Mouse (Mus musculus) CD4-positive, CD25-positive, alpha-beta regulatory T cell, adult 9 weeks (primary cell): ENCODE results near the gene Harbi1. TPM values are rescaled to one million over a fixed set of nuclear protein-coding genes. Genes with fewer than 3 reads are reported as not detected.

Source experiments
- polyA plus RNA-seq: library from polyadenylated mRNA; unstranded; fragments of 100-300 nt; shearing (Covaris generic); gene quantifications from one replicate; pipeline ENCODE4 v1.2.1, GENCODE M21; 2017

The Harbi1 gene
- 18.4 TPM for polyA plus RNA-seq

DNA sequence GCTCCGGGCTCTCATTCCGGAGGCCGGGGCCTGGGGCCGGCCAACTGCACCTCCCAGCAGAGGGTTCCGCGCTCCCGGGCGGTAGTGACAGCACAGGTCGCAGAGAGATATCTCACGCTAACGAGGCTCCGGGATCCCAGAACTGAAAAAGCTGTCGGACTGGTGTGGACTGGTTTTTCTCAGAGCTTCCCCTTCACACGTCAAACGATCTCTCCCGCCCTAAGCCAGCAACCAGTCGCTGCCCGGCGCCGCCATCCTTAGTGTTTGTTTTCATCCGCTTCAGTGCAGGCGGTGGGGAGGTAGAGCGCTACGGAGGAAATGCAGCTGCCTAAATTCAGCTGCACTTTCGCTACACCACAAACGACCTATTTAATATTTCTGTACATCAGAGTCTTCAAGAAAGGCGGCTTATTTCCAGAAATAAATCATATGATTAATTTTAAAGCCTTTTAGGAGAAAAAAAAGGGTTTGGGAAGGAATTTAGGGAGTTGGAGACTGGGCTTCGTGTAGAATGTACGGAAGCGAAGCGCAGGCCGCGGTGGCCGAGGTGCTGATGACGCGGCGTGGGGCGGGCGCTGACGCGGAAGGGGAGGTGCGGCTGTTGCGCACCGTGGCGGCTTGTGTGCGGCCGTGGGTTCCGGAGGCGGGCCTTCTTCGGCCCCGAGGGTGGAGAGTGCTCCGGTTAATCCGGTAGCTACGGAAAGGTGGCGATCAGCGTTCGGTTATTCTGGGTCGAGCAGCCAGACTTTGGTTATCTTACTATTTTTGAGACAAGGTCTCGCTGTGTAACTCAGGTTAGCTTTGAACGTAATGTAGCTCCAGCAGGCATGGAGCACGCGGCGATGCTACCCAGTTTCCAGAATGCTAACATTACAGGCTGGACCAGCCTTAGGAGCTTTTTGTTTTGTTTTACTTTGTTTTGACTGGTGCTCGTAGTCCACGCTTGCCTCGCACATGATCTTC, at the start of gene Harbi1, which contains the start of gene Atg13:
TSS of gene Harbi1 (plus strand) at position 581 of the 963 bp plus-strand sequence.
TSS of gene Atg13 (minus strand) at position 305 of the 963 bp plus-strand sequence.

GRCm38 (mm10) chr2:91729971-91730821, 19.5 kb downstream of the Harbi1 start, which contains the start of gene Ambra1:
TSS of gene Ambra1 (plus strand) at chr2:91730134.

Other genes starting within 250 kb of the Harbi1 start
- 59.8 TPM for gene Ckap5, start 184.1 kb upstream of the Harbi1 start, polyA plus RNA-seq
- not detected for gene F2, start 74.4 kb upstream of the Harbi1 start, polyA plus RNA-seq
- gene Zfp408, start 61.1 kb upstream of the Harbi1 start, polyA plus RNA-seq = 24.1 TPM
- 236 TPM for gene Arhgap1, start 61.0 kb upstream of the Harbi1 start, polyA plus RNA-seq
- gene Atg13, start 276 bp upstream of the Harbi1 start, polyA plus RNA-seq = 63.0 TPM
- gene Ambra1, start 19.3 kb downstream of the Harbi1 start, polyA plus RNA-seq = 63.0 TPM
- 0.94 TPM for gene Chrm4, start 216.4 kb downstream of the Harbi1 start, polyA plus RNA-seq
- 3.0 TPM for gene Mdk, start 221.4 kb downstream of the Harbi1 start, polyA plus RNA-seq
- 0.53 TPM for gene Gm9821, start 234.9 kb downstream of the Harbi1 start, polyA plus RNA-seq